Mouse (Mus musculus) midbrain, embryonic 11.5 days (tissue): Measurements from ENCODE around the gene Dppa4. TPM values are rescaled to one million over a fixed set of nuclear protein-coding genes. Genes with fewer than 3 reads are reported as not detected.
"Not testable (repeated sequence)": the region's sequence is repeated elsewhere in the genome, so short reads cannot be mapped to it uniquely, and the experiment has no call there.

Experiments used
- ATAC-seq: fragments of 200-750 bp; cut with Nextera tagmentation; 2 replicates; pipeline ENCODE4 v1.8.0; 2017; ENCODE audit warnings: moderate TSS enrichment, moderate library complexity; ENCODE audit not compliant: low FRiP score
- DNase-seq: peaks from one replicate; pipeline ENCODE4 v3.0.0; 2015; ENCODE audit warnings: low spot score; ENCODE audit errors: missing footprints
- H3K27ac ChIP-seq: fragments of 300-500 bp; sonication (generic); 2 replicates; pipeline ENCODE4 v1.5.1; 2014; ENCODE audit warnings: low read depth, low read length
- H3K27me3 ChIP-seq: fragments of 300-500 bp; sonication (generic); 2 replicates; pipeline ENCODE4 v1.6.1; 2014; ENCODE audit warnings: mild to moderate bottlenecking, low read length, moderate library complexity, mixed read lengths; ENCODE audit not compliant: control insufficient read depth, insufficient read depth
- H3K36me3 ChIP-seq: fragments of 300-500 bp; sonication (generic); 2 replicates; pipeline ENCODE4 v1.6.1; 2014; ENCODE audit warnings: mild to moderate bottlenecking, low read length, moderate library complexity, mixed read lengths; ENCODE audit not compliant: control insufficient read depth, insufficient read depth
- H3K4me1 ChIP-seq: fragments of 300-500 bp; sonication (generic); 2 replicates; pipeline ENCODE4 v1.6.1; 2014; ENCODE audit warnings: low read length; ENCODE audit not compliant: control insufficient read depth, insufficient read depth
- H3K4me2 ChIP-seq: fragments of 300-500 bp; sonication (generic); 2 replicates; pipeline ENCODE4 v1.6.1; 2014; ENCODE audit warnings: mild to moderate bottlenecking, moderate library complexity
- H3K4me3 ChIP-seq: fragments of 300-500 bp; sonication (generic); 2 replicates; pipeline ENCODE4 v1.5.1; 2014; ENCODE audit warnings: low read depth, low read length
- H3K9ac ChIP-seq: fragments of 300-500 bp; sonication (generic); 2 replicates; pipeline ENCODE4 v1.6.1; 2014; ENCODE audit warnings: low read length
- H3K9me3 ChIP-seq: fragments of 300-500 bp; sonication (generic); 2 replicates; pipeline ENCODE4 v1.6.1; 2016; ENCODE audit warnings: low read length; ENCODE audit not compliant: control insufficient read depth
- WGBS: fragments of 180-500 bp; shearing (Covaris S2); extraction: QIAGEN DNeasy Blood & Tissue Kit; methylation state at CpG from one replicate; pipeline ENCODE4 v1.1.7; 2014; 5-methylcytosine and 5-hydroxymethylcytosine counted together
- polyA plus RNA-seq: library from polyadenylated mRNA; unstranded; fragments of >200 nt; fragmentation: Nextera tagmentation; extraction: Ambion mirVana; gene quantifications from 2 replicates; pipeline ENCODE4 v1.2.1, GENCODE M21; 2014

The Dppa4 gene
- polyA plus RNA-seq, 1 experiment from 2014 or later = not detected

DNA sequence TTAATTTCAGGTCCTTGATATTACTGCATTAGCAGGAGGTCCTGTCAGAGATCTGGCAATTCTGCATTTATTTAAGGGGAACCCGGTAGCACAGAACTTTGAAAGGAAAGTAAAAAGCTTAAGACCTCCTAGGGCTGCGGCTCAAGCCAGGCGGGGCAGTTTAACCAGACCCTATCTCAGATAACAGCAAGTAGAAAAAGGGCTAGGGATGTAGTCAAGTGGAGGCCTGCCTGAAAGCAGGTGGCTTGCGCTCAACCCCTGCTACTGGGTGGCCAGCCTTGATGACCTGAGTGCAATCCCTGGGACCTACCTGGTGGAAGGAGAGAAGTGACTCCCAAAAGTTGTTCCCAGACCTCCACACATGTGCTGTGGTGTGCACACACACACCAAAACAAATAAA, 6.6 kb upstream of the Dppa4 start:
- no peak overlapping the region for H3K9ac ChIP-seq
- no peak overlapping the region for H3K4me3 ChIP-seq
- no peak overlapping the region for H3K4me2 ChIP-seq
- no peaks in the 10 kb centered on the region for H3K27me3 ChIP-seq
- no peak overlapping the region for H3K27ac ChIP-seq
- H3K9me3 ChIP-seq = no peaks in the 10 kb centered on the region
- H3K4me1 ChIP-seq = no peaks in the 10 kb centered on the region
- no peaks in the 10 kb centered on the region for H3K36me3 ChIP-seq
- ATAC-seq = no peak
- WGBS = 72% methylated on average over 4 of the region's 4 CpGs
- DNase-seq = no peak

DNA sequence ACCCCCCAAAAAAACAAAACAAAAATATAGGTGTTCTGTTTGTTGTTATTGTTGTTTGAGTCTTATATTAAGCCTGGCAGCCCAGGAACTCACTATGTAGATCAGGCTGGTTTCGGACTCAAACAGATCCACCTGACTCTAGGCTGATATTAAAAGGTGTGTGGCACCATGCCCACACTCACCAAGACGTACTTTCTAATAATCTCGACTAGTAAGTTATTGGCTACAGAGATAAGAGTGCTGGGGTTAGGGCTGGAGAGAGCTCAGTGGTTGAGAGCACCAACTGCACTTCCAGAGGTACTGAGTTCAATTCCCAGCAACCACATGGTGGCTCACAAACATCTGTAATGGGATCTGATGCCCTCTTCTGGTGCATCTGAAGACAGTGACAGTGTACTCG, 2.6 kb upstream of the Dppa4 start:
- Histone ChIP-seq H3K36me3 (no peaks in the 10 kb centered on the region), H3K27ac (no peak overlapping the region), H3K4me2 (no peak overlapping the region), H3K9me3 (no peaks in the 10 kb centered on the region), H3K4me3 (no peak overlapping the region), H3K4me1 (no peaks in the 10 kb centered on the region), H3K27me3 (no peaks in the 10 kb centered on the region), H3K9ac (no peak overlapping the region)
- ATAC-seq (no peak), DNase-seq (no peak)
- WGBS = 89% methylated on average over 4 of the region's 4 CpGs

DNA sequence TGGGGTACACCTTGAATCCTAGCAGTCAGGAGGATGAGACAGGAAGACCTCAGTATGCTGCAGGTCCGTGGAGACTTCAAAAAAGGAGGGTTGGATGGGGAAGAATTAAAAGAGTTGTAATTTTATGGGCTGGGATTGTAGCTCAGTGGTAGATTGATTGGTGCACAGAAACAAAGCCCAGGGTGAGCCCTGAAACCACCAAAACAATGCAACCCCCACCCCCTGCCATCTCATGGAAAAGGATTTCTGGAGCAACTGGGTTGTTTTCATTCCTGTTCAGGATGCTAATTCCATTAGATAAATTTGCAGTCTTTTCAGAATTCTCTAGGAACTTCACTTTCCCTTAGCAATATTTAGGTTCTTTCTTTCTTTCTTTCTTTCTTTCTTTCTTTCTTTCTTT, 732 bp upstream of the Dppa4 start:
- no peak for DNase-seq
- Histone ChIP-seq H3K4me2 (no peak overlapping the region), H3K9ac (no peak overlapping the region), H3K27ac (no peak overlapping the region), H3K9me3 (no peaks in the 10 kb centered on the region), H3K4me3 (no peak overlapping the region), H3K4me1 (no peaks in the 10 kb centered on the region), H3K36me3 (no peaks in the 10 kb centered on the region), H3K27me3 (no peaks in the 10 kb centered on the region)
- no peak for ATAC-seq
- 68% methylated on average over 1 of the region's 1 CpGs for WGBS

DNA sequence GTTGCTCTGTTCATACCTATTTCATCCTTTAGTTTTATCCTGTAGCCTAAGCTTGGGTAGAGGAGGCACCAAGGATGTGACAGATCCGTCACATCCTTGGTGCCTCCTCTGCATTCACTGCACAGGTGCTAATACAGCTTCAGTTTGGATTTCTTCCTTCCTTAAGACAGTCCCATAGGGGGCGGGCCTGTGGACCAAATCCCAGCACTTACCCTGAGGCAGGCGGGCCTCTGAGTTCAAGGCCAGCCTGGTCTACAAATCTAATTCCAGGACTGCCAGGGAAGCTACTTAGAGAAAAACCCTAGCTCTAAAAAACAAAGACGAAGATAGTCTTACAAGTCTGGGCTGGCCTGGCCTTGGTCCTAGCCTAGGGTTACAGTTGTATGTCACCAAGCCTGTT, 2.0 kb downstream of the Dppa4 start:
- no peak for DNase-seq

DNA sequence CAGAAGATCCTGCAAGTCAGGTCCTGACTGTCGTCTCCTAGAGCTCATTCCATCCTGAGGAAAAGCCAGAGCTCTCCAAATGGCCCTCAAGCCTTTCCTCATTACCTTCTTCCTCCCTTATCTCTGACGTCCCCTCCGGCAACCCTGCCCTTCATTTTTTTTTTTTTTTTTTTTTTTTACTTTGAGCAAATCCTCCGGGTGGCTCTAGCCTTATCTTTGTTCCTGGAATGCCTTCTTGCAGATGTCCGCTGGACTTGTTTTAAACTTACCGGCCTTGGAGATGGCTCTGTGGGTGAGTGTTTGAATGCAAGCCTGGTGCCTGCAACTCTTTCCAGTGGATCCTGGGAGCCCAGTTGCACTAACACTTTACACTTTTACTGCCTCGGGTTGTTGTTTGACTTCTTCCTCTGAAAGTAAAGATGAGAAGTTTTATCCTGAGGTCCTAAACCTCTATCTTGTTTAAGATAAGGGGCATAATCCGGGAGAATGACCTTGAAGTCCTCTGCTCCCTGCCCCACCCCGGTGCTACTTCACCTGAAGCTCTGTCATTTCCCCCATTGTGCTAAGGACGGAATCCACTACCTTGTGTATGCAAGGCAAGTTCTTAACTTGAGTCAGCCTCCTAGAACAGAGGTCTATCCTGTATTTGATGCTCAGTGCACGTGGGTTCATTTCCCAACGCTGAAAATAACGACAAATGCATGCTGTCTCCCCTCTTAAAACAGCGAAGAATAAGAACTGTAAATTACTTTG, 14.0 kb downstream of the Dppa4 start:
- no peak for DNase-seq
- Histone ChIP-seq H3K27ac (no peak overlapping the region), H3K4me2 (no peak overlapping the region), H3K4me3 (no peak overlapping the region), H3K9me3 (no peaks in the 10 kb centered on the region), H3K9ac (no peak overlapping the region), H3K36me3 (no peaks in the 10 kb centered on the region), H3K4me1 (no peaks in the 10 kb centered on the region), H3K27me3 (no peaks in the 10 kb centered on the region)
- ATAC-seq = no peak
- WGBS = 82% methylated on average over 14 of the region's 14 CpGs

More for the DNA sequence above, 2.0 kb downstream of the Dppa4 start:
- Histone ChIP-seq H3K36me3 (no peaks in the 10 kb centered on the region), H3K4me3 (no peak overlapping the region), H3K9ac (no peak overlapping the region), H3K27ac (no peak overlapping the region), H3K27me3 (no peaks in the 10 kb centered on the region), H3K9me3 (no peaks in the 10 kb centered on the region), H3K4me2 (no peak overlapping the region), H3K4me1 (no peaks in the 10 kb centered on the region)
- no peak for ATAC-seq
- WGBS = 83% methylated on average over 4 of the region's 4 CpGs

DNA sequence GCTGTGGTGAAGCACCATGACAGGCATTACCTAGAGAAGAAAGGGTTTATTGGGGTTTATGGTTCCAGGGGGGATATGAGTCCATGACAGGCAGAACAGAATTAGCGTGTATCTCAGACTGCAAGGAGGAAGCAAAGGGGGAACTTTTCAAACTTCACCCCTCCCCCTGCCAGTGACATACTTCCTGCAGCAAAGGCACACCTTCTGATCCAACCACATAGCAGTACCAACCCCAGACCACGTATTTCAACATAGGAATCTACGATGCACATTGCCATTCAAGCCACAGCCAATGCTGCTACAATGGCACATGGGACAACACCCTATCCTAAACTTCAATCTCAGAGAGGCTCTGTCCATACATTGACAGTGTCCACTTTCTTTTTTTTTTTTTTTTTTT, 16.4 kb downstream of the Dppa4 start:
- 88% methylated on average over 3 of the region's 3 CpGs for WGBS
- no peaks in the 10 kb centered on the region for H3K4me1 ChIP-seq
- DNase-seq = no peak
- H3K9ac ChIP-seq = no peak overlapping the region
- no peak for ATAC-seq
- no peak overlapping the region for H3K4me3 ChIP-seq
- H3K9me3 ChIP-seq = no peaks in the 10 kb centered on the region
- no peak overlapping the region for H3K4me2 ChIP-seq
- H3K36me3 ChIP-seq = no peaks in the 10 kb centered on the region
- H3K27me3 ChIP-seq = no peaks in the 10 kb centered on the region
- H3K27ac ChIP-seq = no peak overlapping the region

DNA sequence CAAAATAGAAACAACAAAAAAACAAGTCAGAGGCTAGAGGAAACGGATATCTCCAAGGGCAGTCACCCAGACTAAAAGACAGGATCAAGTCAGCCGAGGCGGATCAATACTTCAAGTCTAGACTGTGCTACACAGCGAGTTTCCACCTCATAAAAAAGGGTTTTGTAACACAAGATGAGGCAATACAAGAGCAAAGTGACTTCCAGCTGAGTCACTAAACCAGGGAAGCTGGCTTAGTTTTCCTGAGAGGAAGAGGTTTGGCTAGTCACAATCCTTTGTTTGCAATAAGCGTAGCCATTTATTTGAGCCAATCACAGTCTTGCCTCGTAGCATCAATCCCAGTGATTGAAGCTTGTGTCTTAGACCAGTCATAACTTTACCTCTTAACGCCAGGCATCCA, 20.0 kb downstream of the Dppa4 start, which contains the start of gene Dppa2:
Gene Dppa2 (plus strand): TSS at position 400 of the 400 bp plus-strand sequence.
- H3K4me1 ChIP-seq = no peaks in the 10 kb centered on the region
- no peak for DNase-seq
- WGBS = 86% methylated on average over 7 of the region's 7 CpGs
- no peak within 1 kb of the TSS for H3K9ac ChIP-seq
- no peak within 1 kb of the TSS for H3K4me2 ChIP-seq
- no peak for ATAC-seq
- no peaks in the 10 kb centered on the region for H3K9me3 ChIP-seq
- no peaks in the 10 kb centered on the region for H3K27me3 ChIP-seq
- H3K4me3 ChIP-seq = no peak within 1 kb of the TSS
- no peaks in the 10 kb centered on the region for H3K36me3 ChIP-seq
- no peak within 1 kb of the TSS for H3K27ac ChIP-seq

DNA sequence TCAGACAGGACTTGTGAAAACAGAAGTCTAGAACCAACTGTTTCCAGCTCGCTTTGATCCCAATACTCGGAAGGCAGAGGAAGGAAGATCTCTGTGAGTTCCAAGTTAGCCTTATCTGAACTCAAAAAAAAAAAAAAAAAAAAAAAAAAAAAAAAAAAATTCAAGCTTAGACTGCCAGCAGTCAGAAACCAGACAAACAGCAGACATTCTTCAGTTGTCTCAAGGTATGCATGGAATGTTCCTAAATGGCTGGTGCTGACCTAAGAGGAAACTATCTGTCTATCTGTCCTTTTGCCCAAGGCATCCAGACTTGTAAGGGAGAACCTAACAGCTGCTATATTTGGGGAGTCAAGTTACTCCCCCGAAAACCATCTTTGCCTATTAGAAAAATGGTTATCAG, 20.4 kb downstream of the Dppa4 start:
- H3K4me2 ChIP-seq = no peak overlapping the region
- DNase-seq (no peak), ATAC-seq (no peak)
- H3K4me1 ChIP-seq = no peaks in the 10 kb centered on the region
- 87% methylated on average over 3 of the region's 3 CpGs for WGBS
- no peaks in the 10 kb centered on the region for H3K27me3 ChIP-seq
- no peak overlapping the region for H3K4me3 ChIP-seq
- H3K27ac ChIP-seq = no peak overlapping the region
- no peak overlapping the region for H3K9ac ChIP-seq
- no peaks in the 10 kb centered on the region for H3K36me3 ChIP-seq
- no peaks in the 10 kb centered on the region for H3K9me3 ChIP-seq

DNA sequence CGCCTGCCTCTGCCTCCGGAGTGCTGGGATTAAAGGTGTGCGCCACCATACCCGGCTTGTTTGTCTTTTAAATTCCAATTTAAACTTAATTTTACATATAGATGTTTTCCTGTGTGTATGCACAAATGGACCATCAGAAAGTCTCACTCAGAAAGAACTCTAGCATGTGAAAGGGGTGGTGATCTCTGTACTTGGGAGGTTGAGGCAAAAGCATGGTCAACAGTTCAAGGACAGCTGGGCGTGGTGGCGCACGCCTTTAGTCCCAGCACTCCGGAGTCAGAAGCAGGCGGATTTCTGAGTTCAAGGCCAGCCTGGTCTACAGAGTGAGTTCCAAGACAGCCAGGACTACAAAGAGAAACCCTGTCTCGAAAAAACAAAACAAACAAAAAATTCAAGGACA, 25.4 kb downstream of the Dppa4 start:
- not testable (repeated sequence) for H3K27ac ChIP-seq, H3K9me3 ChIP-seq, H3K4me3 ChIP-seq, H3K9ac ChIP-seq, H3K4me2 ChIP-seq, DNase-seq, H3K36me3 ChIP-seq, ATAC-seq, H3K4me1 ChIP-seq, H3K27me3 ChIP-seq
- 92% methylated on average over 10 of the region's 10 CpGs for WGBS
